20 mouse cellular contexts compared by ENCODE assay signal in genomic region chr5:28892703-28893249, GRCm38 (mm10).
A peak's percentile ranks its signal among the peaks of the same experiment; 100 is the strongest.
DNase-seq lines count a peak whose midpoint lies in the region; ATAC-seq and TF ChIP-seq lines count a peak whose summit lies in the region.
"Had no signal": no experiment of that assay in that cellular context is flagged by ENCODE, and none has a peak within 500 bp of the region (broad histone marks: within the 10 kb centered on the region; RNA-seq: fewer than 3 reads in every experiment).

No protein-coding gene starts in this region.

- no peak overlapping the region for H3K9ac ChIP-seq in hindbrain, embryonic 12.5 days
- no peak overlapping the region for H3K9ac ChIP-seq in hindbrain, postnatal 0 days (replicated peaks; ENCODE audit: low read length)
- no peak overlapping the region for H3K9ac ChIP-seq in hindbrain, embryonic 14.5 days
- H3K9ac ChIP-seq in midbrain, embryonic 15.5 days = peak overlapping the region; percentile 12; the same call in 1 of the 2 replicates
- H3K9ac ChIP-seq: heart, embryonic 12.5 days; lung, embryonic 15.5 days had no signal

- peak overlapping the region; percentile 35; the same call in 1 of the 2 replicates for H3K27ac ChIP-seq in hindbrain, embryonic 12.5 days
- no peak overlapping the region for H3K27ac ChIP-seq in hindbrain, postnatal 0 days
- 0 out of 2 replicates have a peak overlapping the region, but pooled peaks have one; percentile 16 for H3K27ac ChIP-seq in forebrain, embryonic 10.5 days
- no peak overlapping the region for H3K27ac ChIP-seq in hindbrain, embryonic 14.5 days
- no peak overlapping the region for H3K27ac ChIP-seq in midbrain, embryonic 15.5 days
- H3K27ac ChIP-seq: left cerebral cortex, adult 2 months; limb, embryonic 10.5 days; lung, embryonic 15.5 days; macrophage had no signal

- no peak for TF ChIP-seq POLR2A in lung, adult 2 months (IDR thresholded peaks at IDR 0.05; ENCODE audit: borderline replicate concordance, extremely low read depth, low read depth, low read length)

- no peaks in the 10 kb centered on the region for H3K36me3 ChIP-seq in hindbrain, embryonic 12.5 days
- no peaks in the 10 kb centered on the region for H3K36me3 ChIP-seq in hindbrain, postnatal 0 days (ENCODE audit: insufficient read depth, low read length)
- H3K36me3 ChIP-seq in forebrain, embryonic 10.5 days (replicated peaks) = no peaks in the 10 kb centered on the region
- no peaks in the 10 kb centered on the region for H3K36me3 ChIP-seq in hindbrain, embryonic 14.5 days (replicated peaks; ENCODE audit: control insufficient read depth, insufficient read depth)
- no peaks in the 10 kb centered on the region for H3K36me3 ChIP-seq in midbrain, embryonic 15.5 days (replicated peaks)
- H3K36me3 ChIP-seq: heart, embryonic 12.5 days; limb, embryonic 10.5 days; lung, embryonic 15.5 days had no signal

- no peak overlapping the region for H3K4me2 ChIP-seq in hindbrain, embryonic 12.5 days (replicated peaks)
- H3K4me2 ChIP-seq in hindbrain, postnatal 0 days (ENCODE audit: low read depth, low read length) = no peak overlapping the region
- no peak overlapping the region for H3K4me2 ChIP-seq in hindbrain, embryonic 14.5 days (replicated peaks)
- no peak overlapping the region for H3K4me2 ChIP-seq in midbrain, embryonic 15.5 days
- H3K4me2 ChIP-seq: heart, embryonic 12.5 days; liver, embryonic 11.5 days; lung, embryonic 15.5 days had no signal

- H3K4me3 ChIP-seq in hindbrain, embryonic 12.5 days = no peak overlapping the region
- no peak overlapping the region for H3K4me3 ChIP-seq in hindbrain, postnatal 0 days (ENCODE audit: low read length)
- no peak overlapping the region for H3K4me3 ChIP-seq in forebrain, embryonic 10.5 days
- no peak overlapping the region for H3K4me3 ChIP-seq in hindbrain, embryonic 14.5 days (replicated peaks; ENCODE audit: low read length)
- H3K4me3 ChIP-seq in midbrain, embryonic 15.5 days = no peak overlapping the region
- H3K4me3 ChIP-seq in lung, adult 2 months (replicated peaks; ENCODE audit: extremely low read depth, low read depth, low read length) = no peak overlapping the region
- H3K4me3 ChIP-seq: erythroblast, embryonic 14.5 days; heart, embryonic 12.5 days; left cerebral cortex, adult 2 months; limb, embryonic 10.5 days; lung, embryonic 15.5 days had no signal

- ATAC-seq in hindbrain, embryonic 12.5 days (ENCODE audit: low FRiP score) = peak; percentile 78
- ATAC-seq in hindbrain, postnatal 0 days = no peak
- 0 out of 2 replicates have a peak, but pooled peaks have one; percentile 21 for ATAC-seq in hindbrain, embryonic 14.5 days (ENCODE audit: low FRiP score)
- peak; percentile 70 for ATAC-seq in midbrain, embryonic 15.5 days (replicated peaks)

- peaks cover 5% of the 10 kb centered on the region for H3K4me1 ChIP-seq in hindbrain, embryonic 12.5 days
- no peaks in the 10 kb centered on the region for H3K4me1 ChIP-seq in hindbrain, postnatal 0 days (ENCODE audit: insufficient read depth, low read length)
- H3K4me1 ChIP-seq in forebrain, embryonic 10.5 days = peaks cover 8% of the 10 kb centered on the region
- H3K4me1 ChIP-seq in hindbrain, embryonic 14.5 days (replicated peaks; ENCODE audit: control insufficient read depth, insufficient read depth, low read length) = no peaks in the 10 kb centered on the region; the same call in 1 of the 2 replicates
- H3K4me1 ChIP-seq in midbrain, embryonic 15.5 days = peaks cover 11% of the 10 kb centered on the region
- no peaks in the 10 kb centered on the region for H3K4me1 ChIP-seq in lung, adult 2 months (ENCODE audit: control insufficient read depth, insufficient read depth, low read length)
- H3K4me1 ChIP-seq: lung, embryonic 15.5 days had no signal

- no peak for DNase-seq in hindbrain, postnatal 0 days (ENCODE audit: low spot score)
- no peak for DNase-seq in forebrain, embryonic 10.5 days (ENCODE audit: extremely low spot score, low spot score)
- DNase-seq in hindbrain, embryonic 14.5 days (ENCODE audit: low spot score) = no peak
- no peak for DNase-seq in frontal cortex, postnatal 10 days (ENCODE audit: low spot score in 2 of 2)
- DNase-seq in lung, adult 2 months = no peak
- no peak for DNase-seq in spleen, postnatal 4 days (ENCODE audit: low spot score in 2 of 2)
- DNase-seq: cerebellum, postnatal 14 days; kidney, adult 18-20 months; kidney, postnatal 14 days; right cerebral cortex, postnatal 25 days; thymus, adult 18-20 months had no signal

- no peaks in the 10 kb centered on the region for H3K27me3 ChIP-seq in hindbrain, embryonic 12.5 days
- no peaks in the 10 kb centered on the region for H3K27me3 ChIP-seq in hindbrain, postnatal 0 days (ENCODE audit: insufficient read depth, low read length)
- no peaks in the 10 kb centered on the region for H3K27me3 ChIP-seq in forebrain, embryonic 10.5 days (ENCODE audit: poor library complexity, severe bottlenecking)
- no peaks in the 10 kb centered on the region for H3K27me3 ChIP-seq in hindbrain, embryonic 14.5 days (ENCODE audit: control insufficient read depth, insufficient read depth, low read length)
- no peaks in the 10 kb centered on the region for H3K27me3 ChIP-seq in midbrain, embryonic 15.5 days (replicated peaks)
- H3K27me3 ChIP-seq: heart, embryonic 12.5 days; lung, embryonic 15.5 days had no signal

- TF ChIP-seq CTCF in hindbrain, postnatal 0 days (IDR thresholded peaks at IDR 0.05; ENCODE audit: low read depth) = no peak
- no peak for TF ChIP-seq CTCF in lung, adult 2 months (IDR thresholded peaks at IDR 0.05; ENCODE audit: insufficient read depth, low read length)

- no peaks in the 10 kb centered on the region for H3K9me3 ChIP-seq in hindbrain, embryonic 12.5 days (replicated peaks)
- no peaks in the 10 kb centered on the region for H3K9me3 ChIP-seq in hindbrain, postnatal 0 days (ENCODE audit: low read length)
- H3K9me3 ChIP-seq in forebrain, embryonic 10.5 days = no peaks in the 10 kb centered on the region
- no peaks in the 10 kb centered on the region for H3K9me3 ChIP-seq in hindbrain, embryonic 14.5 days (ENCODE audit: control insufficient read depth, low read length)
- H3K9me3 ChIP-seq in midbrain, embryonic 15.5 days = no peaks in the 10 kb centered on the region
- H3K9me3 ChIP-seq: heart, embryonic 12.5 days; limb, embryonic 10.5 days; lung, embryonic 15.5 days had no signal

- WGBS in hindbrain, embryonic 12.5 days = 37% methylated on average over 10 of the region's 10 CpGs
- 48% methylated on average over 10 of the region's 10 CpGs for WGBS in hindbrain, postnatal 0 days
- 67% methylated on average over 10 of the region's 10 CpGs for WGBS in forebrain, embryonic 10.5 days
- 26% methylated on average over 10 of the region's 10 CpGs for WGBS in hindbrain, embryonic 14.5 days
- WGBS in midbrain, embryonic 15.5 days = 30% methylated on average over 10 of the region's 10 CpGs
- WGBS in lung, adult 2 months = 33% methylated on average over 10 of the region's 10 CpGs

Comparison
In these comparisons a context has a peak if more than half of its experiments do, and no peak if none do; other contexts are left out.
1. H3K27ac ChIP-seq: peak in hindbrain, embryonic 12.5 days (single experiment) and forebrain, embryonic 10.5 days (single experiment); none in hindbrain, postnatal 0 days (single experiment), hindbrain, embryonic 14.5 days (single experiment) and midbrain, embryonic 15.5 days (single experiment).